Mouse (Mus musculus) heart, embryonic 16.5 days (tissue): Measurements from ENCODE around the gene Gm7324. TPM values are rescaled to one million over a fixed set of nuclear protein-coding genes. Genes with fewer than 3 reads are reported as not detected.
"Not testable (repeated sequence)": the region's sequence is repeated elsewhere in the genome, so short reads cannot be mapped to it uniquely, and the experiment has no call there.

Experiments used
- ATAC-seq: fragments of 200-750 bp; cut with Nextera tagmentation; replicated peaks from 2 replicates; pipeline ENCODE4 v1.8.0; 2017; ENCODE audit warnings: moderate number of reproducible peaks; ENCODE audit not compliant: insufficient read depth, low FRiP score; ENCODE audit errors: extremely low read depth
- H3K27ac ChIP-seq: fragments of 300-500 bp; sonication (generic); 2 replicates; pipeline ENCODE4 v1.5.1; 2014; ENCODE audit warnings: mild to moderate bottlenecking, low read length, control low read depth, moderate library complexity
- H3K27me3 ChIP-seq: fragments of 300-500 bp; sonication (generic); 2 replicates; pipeline ENCODE4 v1.6.1; 2014; ENCODE audit warnings: low read length, mixed read lengths; ENCODE audit not compliant: control insufficient read depth, insufficient read depth
- H3K36me3 ChIP-seq: fragments of 300-500 bp; sonication (generic); 2 replicates; pipeline ENCODE4 v1.6.1; 2014; ENCODE audit not compliant: control insufficient read depth, insufficient read depth
- H3K4me1 ChIP-seq: fragments of 300-500 bp; sonication (generic); 2 replicates; pipeline ENCODE4 v1.6.1; 2014; ENCODE audit warnings: low read length, mixed read lengths; ENCODE audit not compliant: control insufficient read depth, insufficient read depth
- H3K4me2 ChIP-seq: fragments of 300-500 bp; sonication (generic); 2 replicates; pipeline ENCODE4 v1.6.1; 2014; ENCODE audit warnings: low read depth, mild to moderate bottlenecking, control low read depth, low read length
- H3K4me3 ChIP-seq: fragments of 300-500 bp; sonication (generic); 2 replicates; pipeline ENCODE4 v1.5.1; 2014; ENCODE audit warnings: mild to moderate bottlenecking, control low read depth, low read length
- H3K9ac ChIP-seq: fragments of 300-500 bp; sonication (generic); 2 replicates; pipeline ENCODE4 v1.6.1; 2014; ENCODE audit warnings: low read length, control low read depth
- H3K9me3 ChIP-seq: fragments of 300-500 bp; sonication (generic); replicated peaks from 2 replicates; pipeline ENCODE4 v1.6.1; 2016; ENCODE audit warnings: low read length; ENCODE audit not compliant: control insufficient read depth
- WGBS: fragments of 180-500 bp; shearing (Covaris S2); extraction: QIAGEN DNeasy Blood & Tissue Kit; methylation state at CpG from one replicate; pipeline ENCODE4 v1.1.7; 2014; 5-methylcytosine and 5-hydroxymethylcytosine counted together
- polyA plus RNA-seq: library from polyadenylated mRNA; unstranded; fragments of >200 nt; fragmentation: Nextera tagmentation; extraction: Ambion mirVana; gene quantifications from 2 replicates; pipeline ENCODE4 v1.2.1, GENCODE M21; 2015

The Gm7324 gene
- 0.92 TPM in 1 of 2 replicates, not detected in the other for polyA plus RNA-seq

DNA sequence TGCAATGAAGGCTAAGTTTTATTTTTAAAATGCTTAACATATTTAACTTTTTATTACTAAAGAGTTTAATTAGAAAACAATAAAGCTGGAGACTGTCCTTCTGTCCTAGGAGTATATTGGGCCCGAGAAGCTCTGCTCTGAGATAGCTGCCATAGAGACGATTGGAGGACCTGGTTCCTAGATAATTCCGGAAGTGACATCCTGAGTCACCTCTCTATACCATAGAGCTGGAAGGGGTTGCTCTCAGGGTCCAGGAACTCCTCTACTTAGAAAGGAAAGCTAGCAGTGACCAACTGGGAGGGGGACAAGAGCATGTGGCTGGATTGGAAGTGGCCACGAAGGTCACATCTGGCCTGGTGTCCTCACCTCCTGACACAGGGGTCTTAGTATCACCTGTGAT is at the start of gene Gm7324:
TSS of gene Gm7324 (plus strand) at position 208 of the 400 bp plus-strand sequence.
- WGBS = 78% methylated on average over 4 of the region's 4 CpGs
- not testable (repeated sequence) for H3K9ac ChIP-seq, H3K4me2 ChIP-seq, ATAC-seq, H3K4me1 ChIP-seq, H3K27me3 ChIP-seq, H3K4me3 ChIP-seq, H3K36me3 ChIP-seq, H3K9me3 ChIP-seq, H3K27ac ChIP-seq

- H3K27me3 ChIP-seq, H3K9me3 ChIP-seq, H3K4me3 ChIP-seq: not testable (repeated sequence)
These were observed 20.5 kb upstream of the Gm7324 start, which contains the start of gene Gm8165 for GRCm38 (mm10) chr14:43677099-43677498. TSS of gene Gm8165 (minus strand) at chr14:43677199.

GRCm38 (mm10) chr14:43727385-43727784 is 29.8 kb downstream of the Gm7324 start, which contains the start of gene Gm16506:
TSS of gene Gm16506 (minus strand) at chr14:43727485.
- H3K9ac ChIP-seq, H3K27me3 ChIP-seq, H3K27ac ChIP-seq, H3K4me1 ChIP-seq, ATAC-seq, H3K36me3 ChIP-seq, H3K4me3 ChIP-seq, H3K9me3 ChIP-seq, H3K4me2 ChIP-seq: not testable (repeated sequence)
- WGBS = 75% methylated on average over 2 of the region's 3 CpGs

More at GRCm38 (mm10) chr14:43677099-43677498, 20.5 kb upstream of the Gm7324 start, which contains the start of gene Gm8165:
- H3K9ac ChIP-seq, H3K4me1 ChIP-seq, H3K4me2 ChIP-seq, ATAC-seq, H3K36me3 ChIP-seq, H3K27ac ChIP-seq: not testable (repeated sequence)
- no CpG with 5 or more reads among the region's 2 CpGs for whole genome bisulfite sequencing

GRCm38 (mm10) chr14:43747566-43747965 is 49.9 kb downstream of the Gm7324 start, which contains the start of gene Gm6526:
TSS of gene Gm6526 (plus strand) at chr14:43747866.
- H3K4me1 ChIP-seq, H3K27ac ChIP-seq, H3K9me3 ChIP-seq, ATAC-seq, H3K9ac ChIP-seq, H3K27me3 ChIP-seq, H3K36me3 ChIP-seq, H3K4me3 ChIP-seq, H3K4me2 ChIP-seq: not testable (repeated sequence)
- WGBS = 68% methylated on average over 4 of the region's 4 CpGs

Other genes starting within 250 kb of the Gm7324 start
- gene Gm5799, start 154.3 kb upstream of the Gm7324 start, polyA plus RNA-seq = not detected in 2 replicates
- not detected in 2 replicates for gene Gm17654, start 118.7 kb upstream of the Gm7324 start, polyA plus RNA-seq
- gene Gm10375, start 89.8 kb upstream of the Gm7324 start, polyA plus RNA-seq = not detected in 2 replicates
- not detected in 2 replicates for gene Gm8165, start 20.6 kb upstream of the Gm7324 start, polyA plus RNA-seq
- not detected in 2 replicates for gene Gm16506, start 29.7 kb downstream of the Gm7324 start, polyA plus RNA-seq
- not detected in 2 replicates for gene Gm6526, start 50.0 kb downstream of the Gm7324 start, polyA plus RNA-seq
- not detected in 2 replicates for gene Gm8180, start 86.9 kb downstream of the Gm7324 start, polyA plus RNA-seq
- gene Ear1, start 177.7 kb downstream of the Gm7324 start, polyA plus RNA-seq = 0.29 and 0.55 TPM in 2 replicates
- not detected in 2 replicates for gene Ear10, start 225.7 kb downstream of the Gm7324 start, polyA plus RNA-seq
- gene Gm8113, start 227.6 kb downstream of the Gm7324 start, polyA plus RNA-seq = 24.3 and 26.0 TPM in 2 replicates